Mouse (Mus musculus) adrenal gland (tissue): ENCODE measurements around the gene Alx1.

Source experiments
- intact Hi-C: fragments of 180-260 bp; cut with DNase I; formaldehyde crosslinking; loops from one replicate; pipeline ENCODE4 v1.15.1; 2025
- long read RNA-seq, 2 experiments: library from polyadenylated mRNA; unstranded; transcript quantifications; one replicate each; pipeline ENCODE4 v2.0.0; 2020; ENCODE audit warnings: borderline replicate concordance in 1 of 2; ENCODE audit not compliant: insufficient replicate concordance in 1 of 2

Alx1 gene
- long read RNA-seq, experiment 1, result 0 reads
- long read RNA-seq, experiment 2, result 0 reads

DNA sequence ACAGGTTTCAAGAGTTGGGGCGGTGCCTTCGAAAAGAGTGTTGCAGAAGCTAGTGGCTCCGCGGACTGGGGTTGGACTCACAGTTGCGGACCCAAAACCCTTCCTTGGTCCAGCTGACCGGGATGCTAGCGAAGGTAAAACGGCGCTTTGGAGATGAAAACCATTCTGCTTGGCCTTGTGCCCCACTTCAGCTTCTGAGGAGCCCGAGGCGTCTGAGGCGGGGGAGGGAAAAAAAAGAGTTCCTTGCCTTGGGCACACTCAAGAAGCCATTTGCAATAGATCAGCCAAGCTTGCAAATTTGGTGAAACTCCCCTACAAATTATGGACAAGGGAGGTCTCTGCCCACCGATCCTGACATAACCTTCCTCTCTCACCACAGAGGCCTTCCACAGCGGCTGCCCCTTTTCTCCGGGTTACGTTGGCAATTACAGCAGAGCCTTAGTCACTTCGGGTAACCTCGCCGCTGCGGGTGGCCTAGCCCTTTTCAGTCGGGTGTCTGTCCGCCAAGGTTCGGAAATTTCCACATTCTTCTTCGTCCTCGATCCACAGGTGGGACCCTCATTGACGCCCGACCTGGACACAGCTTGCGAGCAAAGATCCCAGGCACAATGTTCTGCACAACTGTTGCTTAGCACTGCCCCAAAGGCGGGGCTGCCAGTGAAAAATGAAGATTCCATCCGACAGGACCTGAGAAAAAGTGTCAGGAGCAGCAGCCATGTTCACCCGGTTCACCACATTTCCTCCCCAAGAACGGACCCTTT is at the start of gene Alx1:
Alx1 (minus strand) TSS at position 486 of the 761 bp plus-strand sequence.
- intact Hi-C loops, result no loop called here

DNA sequence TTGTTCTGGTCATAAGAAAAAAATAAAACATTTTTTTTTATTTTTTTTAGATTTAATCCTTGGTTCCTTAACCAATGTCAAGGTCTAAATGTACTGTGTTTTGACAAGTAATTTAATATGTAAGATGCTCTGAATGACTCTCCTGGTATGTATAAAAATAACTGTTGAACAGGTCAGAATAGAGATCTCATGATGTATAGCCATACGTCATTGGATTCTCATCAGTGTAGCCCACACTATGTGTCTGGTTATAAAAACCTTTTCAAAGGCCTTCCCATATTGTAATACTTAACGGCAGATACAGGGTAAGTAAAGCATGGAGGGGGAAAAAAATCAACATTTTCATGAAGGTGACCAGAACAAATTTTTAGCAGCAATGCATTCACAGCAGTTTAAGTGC is 19.6 kb upstream of the Alx1 start:
- intact Hi-C loops, result no loop called here

DNA sequence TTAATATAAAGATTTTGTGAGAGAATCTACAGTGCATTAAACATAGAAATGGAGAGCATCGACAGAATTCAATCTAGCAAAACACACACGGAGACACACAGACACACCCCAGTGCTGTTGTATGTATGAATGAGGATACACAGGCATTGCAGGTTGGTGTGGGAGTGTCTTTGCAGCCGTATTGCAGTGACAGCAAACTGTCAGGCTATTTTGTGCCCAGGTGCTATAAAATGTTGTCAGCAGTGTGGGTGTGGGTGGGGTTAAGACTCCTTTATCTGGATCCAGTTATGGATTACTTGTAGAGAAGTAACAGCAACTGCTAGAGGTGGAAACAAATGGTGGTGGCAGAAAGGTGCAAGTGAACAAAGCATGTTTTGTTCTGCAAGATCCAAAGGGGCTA is 16.6 kb upstream of the Alx1 start:
- intact Hi-C loops, result no loop called here

DNA sequence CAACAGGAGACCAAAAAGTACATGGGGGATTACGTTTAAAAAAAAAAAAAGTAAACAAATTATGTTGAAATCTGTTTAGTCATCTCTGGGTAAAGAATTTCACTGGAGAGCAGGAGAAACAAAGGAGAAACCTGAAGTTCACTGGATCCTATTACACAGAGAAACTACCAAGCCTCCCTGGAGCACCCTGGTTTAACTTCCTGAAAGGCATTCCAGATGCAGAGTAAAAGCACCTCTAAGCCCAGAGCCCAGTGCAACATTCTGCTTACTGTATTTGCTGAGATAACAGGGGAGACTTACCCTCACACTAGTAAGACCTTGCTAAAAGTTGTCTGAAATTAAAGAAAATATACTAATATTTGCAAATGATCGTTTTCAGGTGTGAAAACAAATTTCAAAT is 15.0 kb upstream of the Alx1 start:
- intact Hi-C loops, result no loop called here

DNA sequence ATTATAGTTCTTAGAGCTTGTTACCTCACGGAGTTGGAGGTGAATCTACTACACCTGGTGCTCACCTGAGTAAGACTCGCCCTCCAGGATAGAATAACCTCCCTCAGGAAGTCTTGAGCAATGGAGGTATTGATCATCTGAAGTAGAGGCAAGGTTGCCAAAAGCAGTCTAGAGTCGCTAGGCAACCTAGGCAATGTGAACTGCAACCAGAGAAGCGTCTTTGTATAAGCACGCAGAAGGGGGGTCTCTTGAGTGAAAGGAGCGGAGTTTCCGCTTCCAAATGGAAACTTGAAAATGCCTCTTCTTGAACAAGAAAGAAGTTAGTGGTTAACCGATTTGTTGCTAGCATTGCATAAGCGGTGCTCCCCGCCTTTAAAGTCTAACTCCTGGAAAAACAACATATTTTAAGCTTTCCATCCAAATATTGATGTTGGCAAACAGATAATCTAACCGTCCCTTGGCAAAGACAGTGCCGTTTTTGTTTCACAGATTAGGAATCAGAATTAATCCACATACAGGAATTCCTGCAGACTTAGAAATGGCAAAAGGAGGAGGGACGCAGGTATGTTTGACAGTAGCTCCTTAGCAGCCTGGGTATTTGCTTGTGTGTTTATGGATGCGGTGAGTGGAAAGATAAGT is 5.1 kb upstream of the Alx1 start:
- intact Hi-C loops, result no loop called here

DNA sequence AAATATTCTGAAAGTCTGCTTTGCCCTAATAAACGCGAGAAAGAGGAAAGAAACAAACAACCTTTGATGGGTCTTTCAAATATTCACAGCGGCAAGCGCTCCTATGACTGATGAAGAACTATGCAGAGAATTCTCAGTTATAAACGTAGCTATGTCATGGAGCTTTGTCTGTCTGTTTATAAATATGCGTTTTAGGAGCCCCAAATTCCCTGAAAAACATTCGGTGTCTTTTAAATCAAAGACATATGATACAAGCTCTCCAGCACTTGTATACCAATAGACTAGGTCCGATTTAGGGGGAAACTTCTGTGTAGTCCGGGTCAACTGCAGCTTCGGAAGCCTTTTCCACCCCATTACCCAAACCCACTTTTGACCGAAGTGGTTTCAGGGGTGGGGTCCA is 916 bp upstream of the Alx1 start:
- intact Hi-C loops, result no loop called here

DNA sequence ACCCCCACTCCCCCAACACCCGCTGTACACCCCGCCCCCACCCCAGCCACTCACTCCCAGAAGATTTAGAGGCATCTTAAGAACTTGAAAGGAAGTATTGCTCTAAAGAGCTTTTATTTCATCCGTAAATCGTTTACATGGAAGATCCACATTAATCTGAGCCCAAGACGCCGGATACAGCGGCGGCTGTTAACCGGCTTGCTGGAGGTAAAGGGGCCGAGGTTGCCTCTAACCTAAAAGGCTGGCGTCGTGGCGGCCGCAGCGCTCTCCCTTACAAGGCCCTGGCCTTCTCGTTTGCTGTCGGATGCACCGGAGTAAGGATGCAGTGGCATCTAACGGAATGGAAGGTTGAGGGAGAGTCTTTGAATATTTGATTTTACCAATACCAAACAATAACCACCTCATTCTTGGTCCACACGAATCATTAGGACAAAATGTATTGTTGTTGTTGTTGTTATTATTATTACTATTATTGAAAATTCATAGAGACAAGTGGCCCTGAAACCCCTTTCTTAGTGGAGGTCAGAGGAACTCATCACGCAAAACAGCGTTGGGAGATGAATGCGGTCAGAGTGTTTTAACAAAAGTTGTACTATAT is 784 bp downstream of the Alx1 start:
- intact Hi-C loops, result no loop called here

DNA sequence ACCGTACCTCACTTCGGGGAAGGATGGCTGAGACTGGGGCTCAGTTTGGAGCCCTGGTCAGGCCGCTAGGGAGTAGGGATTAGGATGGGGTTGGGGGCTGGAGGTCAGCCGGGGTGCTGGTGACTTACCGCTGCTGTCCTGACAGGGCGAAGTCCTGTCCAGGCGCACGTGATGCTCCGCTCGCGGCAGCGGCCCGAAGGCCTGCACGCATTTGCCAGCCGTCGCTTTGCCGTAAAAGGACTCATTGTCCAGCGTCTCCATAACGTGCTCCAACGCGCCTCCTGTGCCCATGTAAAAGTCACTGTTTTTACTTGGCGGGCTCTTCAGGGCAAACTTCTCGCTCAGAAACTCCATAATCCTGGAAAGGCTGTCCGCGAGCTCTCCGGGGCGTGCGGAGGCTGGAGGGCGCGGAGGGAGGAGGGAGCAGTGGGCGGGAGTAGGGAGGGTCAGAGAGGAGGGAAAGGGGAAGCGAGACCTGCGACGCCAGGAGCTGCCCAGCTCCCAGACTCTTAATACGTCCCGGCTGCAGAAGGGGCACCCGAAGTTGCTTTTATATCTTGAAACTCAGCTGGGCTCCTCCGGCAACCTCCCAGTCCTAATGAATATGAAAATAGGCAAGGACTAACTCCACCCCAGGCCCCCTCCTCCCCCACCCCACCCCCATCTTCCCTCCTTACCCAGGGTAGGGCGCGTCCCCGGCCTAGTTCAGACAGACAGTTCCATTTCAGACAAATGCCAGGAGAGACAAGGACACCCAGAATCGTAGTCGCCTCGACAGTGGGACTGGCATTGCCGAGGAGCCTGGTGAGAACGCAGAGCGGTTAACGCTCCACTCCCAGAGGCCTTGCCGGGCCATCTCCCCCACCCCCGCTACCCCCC is 1.5 kb downstream of the Alx1 start:
- intact Hi-C loops, result no loop called here

DNA sequence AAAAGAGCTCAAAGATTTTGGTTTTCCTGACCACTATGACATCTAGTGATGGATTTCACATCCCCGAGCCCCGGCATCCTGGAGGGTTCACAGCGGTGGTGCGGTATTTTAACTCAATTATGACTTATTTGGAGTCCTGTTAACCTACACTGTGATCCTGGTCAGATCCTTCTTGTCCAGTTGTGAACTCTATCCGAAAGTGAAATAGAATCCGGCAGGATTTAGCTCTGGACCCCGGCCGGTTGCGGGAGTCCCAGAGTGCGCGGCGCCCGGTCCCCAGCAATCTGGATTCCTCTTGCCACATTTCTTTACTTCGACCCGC is 2.1 kb downstream of the Alx1 start:
- intact Hi-C loops, result no loop called here

DNA sequence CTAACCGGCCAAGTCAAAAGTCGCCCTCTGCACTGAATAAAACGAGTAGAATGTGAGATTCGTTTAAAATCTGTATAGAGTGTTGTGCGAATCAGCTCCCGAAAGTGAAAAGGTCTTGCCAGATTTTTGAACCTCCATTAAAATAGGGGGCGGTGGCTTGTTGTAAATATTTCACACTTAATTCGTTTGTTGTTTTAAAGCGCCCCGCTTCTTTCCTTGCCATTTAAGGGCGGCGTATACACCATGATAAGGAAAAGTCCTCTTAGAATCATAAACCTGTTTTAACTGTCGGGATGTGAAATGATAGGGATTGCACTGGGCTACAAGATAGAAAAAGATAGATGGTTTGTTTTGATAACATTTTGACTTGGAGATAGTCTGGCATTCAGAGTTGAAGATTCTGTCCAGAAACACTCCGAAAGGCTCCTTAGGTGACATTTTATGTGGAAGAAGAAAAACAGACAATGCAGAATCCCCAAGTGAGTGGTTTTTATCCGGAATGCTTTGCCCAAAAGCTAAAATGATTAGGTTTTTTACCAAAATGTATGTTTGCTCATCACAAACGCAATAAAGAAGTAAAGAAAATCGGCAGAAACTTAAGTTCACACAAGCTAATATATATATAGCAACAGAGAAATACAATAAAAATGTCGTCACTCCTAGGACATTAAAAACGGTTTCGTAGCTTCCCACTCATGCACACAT is 2.6 kb downstream of the Alx1 start:
- intact Hi-C loops, result no loop called here

DNA sequence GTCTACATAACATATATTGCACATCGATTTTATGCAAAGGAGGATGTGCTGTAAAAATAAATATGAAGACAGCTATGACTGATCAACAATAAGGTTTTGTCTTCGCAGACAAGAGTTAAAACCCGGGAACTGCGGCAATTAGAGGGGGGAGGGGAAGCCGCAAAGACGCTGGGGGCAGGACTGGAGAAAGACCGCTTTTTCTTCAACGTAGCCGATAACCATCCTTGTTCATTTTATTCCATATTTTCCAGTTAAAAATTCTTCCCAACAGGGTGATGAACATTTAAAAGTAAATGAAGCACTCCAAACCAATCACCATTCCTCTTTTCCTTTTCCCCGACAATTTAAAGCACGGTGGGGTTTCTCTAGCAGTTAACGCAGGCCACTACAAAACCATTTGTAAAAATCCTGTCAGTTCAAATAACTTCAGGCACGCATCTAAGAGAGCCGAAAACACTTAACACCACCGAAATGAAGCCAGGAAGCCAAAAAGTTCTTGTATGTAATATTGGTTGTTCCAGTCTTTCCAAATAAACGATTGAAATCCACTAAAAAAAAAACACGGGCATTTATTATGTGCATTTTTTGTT is 3.3 kb downstream of the Alx1 start:
- intact Hi-C loops, result no loop called here

DNA sequence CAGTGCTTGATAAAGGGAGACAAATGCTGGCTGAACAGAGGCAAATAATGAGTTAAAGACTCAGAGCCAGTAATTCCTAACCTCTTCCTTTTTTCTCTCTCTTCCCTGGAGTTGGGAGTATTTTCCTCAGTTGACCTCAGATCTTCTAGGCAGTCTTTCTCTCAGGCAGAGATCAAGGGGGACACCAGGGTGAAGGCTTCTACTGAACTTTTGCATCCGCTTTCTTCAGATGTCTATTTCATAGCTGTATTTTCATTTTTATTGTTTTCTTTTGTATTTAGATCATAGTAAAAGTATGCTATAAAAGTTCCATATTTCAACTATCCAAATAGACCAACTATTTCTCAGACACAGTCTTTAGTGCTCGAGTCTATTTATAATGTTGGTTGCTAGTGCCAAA is 27.5 kb downstream of the Alx1 start:
- intact Hi-C loops, result no loop called here

DNA sequence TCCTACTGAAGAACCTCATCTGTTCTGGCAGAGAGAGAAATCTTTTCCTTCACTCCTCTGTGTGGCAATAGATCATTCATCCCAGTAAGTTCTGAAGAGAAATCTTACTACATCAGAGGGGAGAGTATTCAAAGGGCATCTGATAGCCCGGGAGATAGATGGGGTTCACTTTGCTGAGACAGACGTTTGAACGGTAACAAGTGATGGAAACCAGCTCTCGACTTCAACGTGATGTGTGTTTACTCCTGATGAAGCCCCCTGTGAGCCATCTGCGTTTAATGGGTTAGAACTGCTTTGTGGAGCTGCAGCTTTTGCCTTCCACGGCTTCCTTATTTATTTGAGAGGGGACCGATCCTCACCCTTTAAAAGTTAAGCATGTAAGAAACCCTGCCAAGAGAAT is 29.1 kb downstream of the Alx1 start:
- intact Hi-C loops, result no loop called here

DNA sequence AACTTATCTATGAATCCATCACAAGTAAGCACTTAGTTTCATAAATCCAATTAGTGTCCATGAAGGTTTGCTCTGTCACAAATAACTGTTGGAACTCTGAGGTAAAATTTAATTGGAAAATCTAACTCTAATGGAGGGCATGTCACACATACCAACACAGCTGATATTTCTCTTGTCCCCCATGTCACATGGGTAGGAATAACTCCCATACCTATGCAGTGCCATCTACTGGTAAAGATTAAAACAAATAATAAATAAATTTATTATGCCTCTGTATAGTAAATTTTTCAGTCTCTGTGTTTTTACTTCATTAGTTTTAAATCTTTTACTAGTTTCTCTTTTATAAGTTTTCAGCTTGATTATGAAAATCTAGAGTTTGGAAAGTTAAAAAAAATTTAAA is 30.4 kb downstream of the Alx1 start:
- intact Hi-C loops, result no loop called here

DNA sequence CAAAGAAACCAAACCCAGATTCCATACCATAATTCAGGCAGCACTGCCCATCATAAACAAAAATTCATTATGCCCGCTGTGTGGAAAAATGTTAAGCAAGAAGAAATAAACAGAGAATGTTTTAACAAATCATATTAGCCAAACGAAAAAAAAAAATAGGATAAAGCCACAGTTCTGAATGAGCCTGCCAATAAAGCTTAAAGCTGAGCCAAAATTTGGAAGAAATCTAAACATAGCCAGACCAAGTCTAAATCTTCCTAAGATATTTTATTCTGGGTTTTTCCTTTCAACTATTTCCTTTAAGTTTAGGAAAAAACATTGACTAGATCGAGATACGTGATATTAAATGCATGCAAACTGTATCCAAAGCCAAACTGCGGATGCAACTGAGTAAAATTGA is 54.9 kb downstream of the Alx1 start:
- intact Hi-C loops, result no loop called here

DNA sequence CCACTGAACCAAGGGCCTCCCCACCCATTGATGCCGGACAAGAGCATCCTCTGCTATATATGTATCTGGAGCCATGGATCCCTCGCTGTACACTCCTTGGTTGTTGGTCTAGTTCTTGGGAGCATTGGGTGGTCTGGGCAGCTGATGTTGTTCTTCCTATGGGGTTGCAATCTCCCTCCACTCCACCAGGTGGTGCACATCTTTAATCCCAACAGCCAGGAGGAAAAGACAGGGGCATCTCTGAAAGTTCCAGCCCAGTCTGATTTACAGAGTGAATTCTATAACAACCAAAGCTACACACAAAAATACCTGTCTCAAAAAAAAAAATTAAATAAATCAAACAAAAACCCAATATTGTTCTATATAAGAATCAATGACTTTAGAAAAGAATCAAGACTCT is 70.4 kb downstream of the Alx1 start:
- intact Hi-C loops, result no loop called here
